Mouse (Mus musculus) midbrain, postnatal 0 days (tissue): ENCODE data around the gene Marc2. TPM values are rescaled to one million over a fixed set of nuclear protein-coding genes. Genes with fewer than 3 reads are reported as not detected.

Source experiments
- ATAC-seq: fragments of 200-750 bp; cut with Nextera tagmentation; 2 replicates; pipeline ENCODE4 v1.8.0; 2017; ENCODE audit warnings: moderate number of reproducible peaks, mild to moderate bottlenecking, moderate TSS enrichment, moderate library complexity; ENCODE audit not compliant: low FRiP score
- DNase-seq: peaks from one replicate; pipeline ENCODE4 v3.0.0-alpha.2; 2015; ENCODE audit warnings: low spot score
- H3K27ac ChIP-seq: fragments of 300-500 bp; sonication (generic); 2 replicates; pipeline ENCODE4 v1.5.1; 2014; ENCODE audit warnings: low read depth, mild to moderate bottlenecking, low read length, mixed read lengths
- H3K27me3 ChIP-seq: fragments of 300-500 bp; sonication (generic); 2 replicates; pipeline ENCODE4 v1.6.1; 2014; ENCODE audit warnings: low read length, control low read depth, mixed read lengths; ENCODE audit not compliant: insufficient read depth
- H3K36me3 ChIP-seq: fragments of 300-500 bp; sonication (generic); 2 replicates; pipeline ENCODE4 v1.6.1; 2014; ENCODE audit warnings: low read length, control low read depth, mixed read lengths; ENCODE audit not compliant: insufficient read depth
- H3K4me1 ChIP-seq: fragments of 300-500 bp; sonication (generic); 2 replicates; pipeline ENCODE4 v1.6.1; 2014; ENCODE audit warnings: mild to moderate bottlenecking, control low read depth, antibody characterized with exemption, low read length, mixed read lengths; ENCODE audit not compliant: insufficient read depth
- H3K4me2 ChIP-seq: fragments of 300-500 bp; sonication (generic); 2 replicates; pipeline ENCODE4 v1.6.1; 2014; ENCODE audit warnings: low read depth, mild to moderate bottlenecking, low read length, mixed read lengths; ENCODE audit not compliant: poor library complexity, severe bottlenecking
- H3K4me3 ChIP-seq: fragments of 300-500 bp; sonication (generic); 2 replicates; pipeline ENCODE4 v1.5.1; 2014; ENCODE audit warnings: low read depth, mild to moderate bottlenecking, low read length, moderate library complexity
- H3K9ac ChIP-seq: fragments of 300-500 bp; sonication (generic); replicated peaks from 2 replicates; pipeline ENCODE4 v1.6.1; 2014; ENCODE audit warnings: mild to moderate bottlenecking, low read length, moderate library complexity, mixed read lengths; ENCODE audit not compliant: poor library complexity, severe bottlenecking
- H3K9me3 ChIP-seq: fragments of 300-500 bp; sonication (generic); 2 replicates; pipeline ENCODE4 v1.6.1; 2016; ENCODE audit warnings: low read length, control low read depth
- CTCF ChIP-seq: IDR thresholded peaks from 2 replicates; pipeline ENCODE4 v1.5.1; 2016; ENCODE audit warnings: antibody characterized with exemption, mild to moderate bottlenecking
- WGBS: fragments of 180-500 bp; shearing (Covaris S2); extraction: QIAGEN DNeasy Blood & Tissue Kit; methylation state at CpG from one replicate; pipeline ENCODE4 v1.1.7; 2014; 5-methylcytosine and 5-hydroxymethylcytosine counted together
- polyA plus RNA-seq: library from polyadenylated mRNA; unstranded; fragments of >200 nt; fragmentation: Nextera tagmentation; extraction: Ambion mirVana; gene quantifications from 2 replicates; pipeline ENCODE4 v1.2.1, GENCODE M21; 2015
- total RNA-seq: library from RNA; depleted of rRNA; stranded (reverse); fragments of >200 nt; gene quantifications from 2 replicates; pipeline ENCODE4 v1.2.3, GENCODE M21; 2014

The Marc2 gene
- total and polyA plus RNA-seq, 2 experiments from 2014 or later = 46.3 to 121 TPM

- peak overlapping the region; percentile 20; the same call in 1 of the 2 replicates for H3K4me3 ChIP-seq
- H3K9me3 ChIP-seq = no peaks in the 10 kb centered on the region
- H3K4me2 ChIP-seq = peak overlapping the region; percentile 46
- H3K36me3 ChIP-seq = no peaks in the 10 kb centered on the region
- no peaks in the 10 kb centered on the region for H3K4me1 ChIP-seq
- ATAC-seq (peak; percentile 91), DNase-seq (peak; percentile 93)
- WGBS = 19% methylated on average over 31 of the region's 31 CpGs
- no peaks in the 10 kb centered on the region for H3K27me3 ChIP-seq
- no peak overlapping the region for H3K9ac ChIP-seq
- no peak overlapping the region; the same call in 1 of the 2 replicates for H3K27ac ChIP-seq
- TF ChIP-seq CTCF = peak; percentile 91
Measured at GRCm38 (mm10) chr1:184851741-184852618, 5.7 kb upstream of the Marc2 start.

GRCm38 (mm10) chr1:184851166-184851565, 4.9 kb upstream of the Marc2 start:
- no peak for TF ChIP-seq CTCF
- no peaks in the 10 kb centered on the region for H3K36me3 ChIP-seq
- H3K4me2 ChIP-seq = peak overlapping the region; percentile 46; the same call in 1 of the 2 replicates
- WGBS = 51% methylated on average over 7 of the region's 7 CpGs
- no peak overlapping the region for H3K9ac ChIP-seq
- H3K4me1 ChIP-seq = 0 out of 2 replicates have a peak, but pooled peaks cover 5% of the 10 kb centered on the region
- ATAC-seq = no peak
- no peak for DNase-seq
- H3K9me3 ChIP-seq = no peaks in the 10 kb centered on the region
- H3K4me3 ChIP-seq = no peak overlapping the region
- H3K27me3 ChIP-seq = no peaks in the 10 kb centered on the region
- no peak overlapping the region for H3K27ac ChIP-seq

- Histone ChIP-seq H3K27me3 (no peaks in the 10 kb centered on the region), H3K27ac (no peak overlapping the region), H3K4me2 (peak overlapping the region; percentile 92; the same call in 1 of the 2 replicates), H3K9me3 (no peaks in the 10 kb centered on the region), H3K4me3 (no peak overlapping the region), H3K36me3 (no peaks in the 10 kb centered on the region), H3K4me1 (0 out of 2 replicates have a peak, but pooled peaks cover 12% of the 10 kb centered on the region), H3K9ac (no peak overlapping the region)
- ATAC-seq = no peak
- 56% methylated on average over 3 of the region's 3 CpGs for WGBS
- TF ChIP-seq CTCF = no peak
- no peak for DNase-seq
Measured at GRCm38 (mm10) chr1:184846973-184847372, 722 bp upstream of the Marc2 start.

- WGBS = under 1% methylated on average over 67 of the region's 67 CpGs
- DNase-seq = peak; percentile 93
- Histone ChIP-seq H3K4me2 (peak overlapping the region; percentile 92), H3K27ac (peak overlapping the region; percentile 76), H3K4me3 (peak overlapping the region; percentile 80), H3K9ac (peak overlapping the region; percentile 73), H3K27me3 (no peaks in the 10 kb centered on the region), H3K36me3 (0 out of 2 replicates have a peak, but pooled peaks cover 2% of the 10 kb centered on the region), H3K9me3 (no peaks in the 10 kb centered on the region), H3K4me1 (0 out of 2 replicates have a peak, but pooled peaks cover 12% of the 10 kb centered on the region)
- peak; percentile 96 for ATAC-seq
- no peak for TF ChIP-seq CTCF
Measured at GRCm38 (mm10) chr1:184845111-184846071, 860 bp downstream of the Marc2 start.

GRCm38 (mm10) chr1:184844326-184845066, 1.8 kb downstream of the Marc2 start:
- peak; percentile 39 for TF ChIP-seq CTCF
- 15% methylated on average over 15 of the region's 15 CpGs for WGBS
- DNase-seq (peak; percentile 14), ATAC-seq (no peak)
- H3K9ac ChIP-seq = peak overlapping the region; percentile 73; the same call in 1 of the 2 replicates
- peak overlapping the region; percentile 92 for H3K4me2 ChIP-seq
- peak overlapping the region; percentile 80 for H3K4me3 ChIP-seq
- 0 out of 2 replicates have a peak, but pooled peaks cover 5% of the 10 kb centered on the region for H3K36me3 ChIP-seq
- H3K27me3 ChIP-seq = no peaks in the 10 kb centered on the region
- 0 out of 2 replicates have a peak, but pooled peaks cover 12% of the 10 kb centered on the region for H3K4me1 ChIP-seq
- H3K9me3 ChIP-seq = no peaks in the 10 kb centered on the region
- H3K27ac ChIP-seq = peak overlapping the region; percentile 76; the same call in 1 of the 2 replicates
